Mouse (Mus musculus): ENCODE results near the gene 1700086D15Rik. TPM values are rescaled to one million over a fixed set of nuclear protein-coding genes. Genes with fewer than 3 reads are reported as not detected.
A peak's percentile ranks its signal among the peaks of the same experiment; 100 is the strongest.

Gene 1700086D15Rik
- polyA plus RNA-seq, 2 experiments, result 0.16 TPM; not detected in 1

DNA sequence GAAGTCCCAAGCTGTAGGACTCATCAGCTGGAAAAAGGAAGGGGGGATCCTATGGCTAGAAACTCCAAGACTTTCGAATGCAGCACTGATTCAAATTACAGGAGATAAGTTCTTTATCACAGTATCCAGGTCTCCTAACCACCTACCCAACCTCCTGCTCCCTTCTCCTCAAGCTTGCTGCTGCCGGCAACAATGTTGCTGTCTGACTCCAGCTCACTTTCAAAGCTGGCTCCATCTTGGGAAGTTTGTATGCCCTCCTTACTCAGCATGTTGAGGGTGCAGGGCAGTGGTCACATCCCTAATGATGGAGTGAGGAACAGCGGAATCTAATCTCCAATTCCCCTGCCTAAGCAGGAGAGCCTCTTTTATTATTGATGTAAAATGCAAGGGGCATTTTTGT, 38.3 kb upstream of the 1700086D15Rik start:
- WGBS, result 87% methylated on average over 3 of the region's 3 CpGs
- ATAC-seq (ENCODE audit: low FRiP score, low read depth) (no peak), DNase-seq (ENCODE audit: low spot score) (no peak)
- Histone ChIP-seq H3K36me3 (ENCODE audit: control insufficient read depth, insufficient read depth, low read length) (no peaks in the 10 kb centered on the region), H3K4me1 (ENCODE audit: control insufficient read depth, insufficient read depth, low read length) (no peaks in the 10 kb centered on the region), H3K4me2 (replicated peaks; ENCODE audit: low read depth, low read length, severe bottlenecking) (no peak overlapping the region), H3K27ac (replicated peaks; ENCODE audit: low read depth, low read length) (no peak overlapping the region), H3K27me3 (ENCODE audit: control insufficient read depth, insufficient read depth, low read length) (no peaks in the 10 kb centered on the region), H3K4me3 (replicated peaks; ENCODE audit: low read length) (no peak overlapping the region), H3K9ac (ENCODE audit: low read depth, low read length, severe bottlenecking) (no peak overlapping the region), H3K9me3 (ENCODE audit: control insufficient read depth, low read length) (no peaks in the 10 kb centered on the region)
- TF ChIP-seq POLR2A (IDR thresholded peaks at IDR 0.05; ENCODE audit: borderline replicate concordance, extremely low read depth, insufficient read depth, insufficient read length), result no peak

DNA sequence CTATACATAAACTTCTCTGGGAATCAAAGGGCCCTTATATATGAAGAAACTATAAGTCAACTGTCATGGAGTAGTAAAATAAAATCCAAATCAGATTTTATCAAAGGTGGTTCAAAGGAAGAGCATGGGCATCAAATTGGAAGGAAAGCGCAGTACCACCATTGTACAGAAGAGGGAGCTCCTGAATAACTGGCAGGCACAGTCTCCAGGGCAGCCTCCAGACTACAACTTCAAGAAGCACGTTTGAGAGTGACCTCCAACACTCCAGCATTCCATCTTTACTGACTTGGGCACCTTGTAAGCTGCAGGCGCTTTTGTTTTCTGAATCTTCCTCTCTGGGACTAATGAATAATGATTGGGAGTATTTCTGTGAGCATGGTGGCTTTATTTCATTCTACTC, 37.6 kb upstream of the 1700086D15Rik start:
- no peak overlapping the region for H3K27ac ChIP-seq (replicated peaks; ENCODE audit: low read depth, low read length)
- no peak for TF ChIP-seq POLR2A (IDR thresholded peaks at IDR 0.05; ENCODE audit: borderline replicate concordance, extremely low read depth, insufficient read depth, insufficient read length)
- no peak overlapping the region for H3K4me2 ChIP-seq (replicated peaks; ENCODE audit: low read depth, low read length, severe bottlenecking)
- no peak overlapping the region for H3K9ac ChIP-seq (ENCODE audit: low read depth, low read length, severe bottlenecking)
- no peaks in the 10 kb centered on the region for H3K36me3 ChIP-seq (ENCODE audit: control insufficient read depth, insufficient read depth, low read length)
- H3K9me3 ChIP-seq (ENCODE audit: control insufficient read depth, low read length), result no peaks in the 10 kb centered on the region
- DNase-seq (ENCODE audit: low spot score) (peak; percentile 78), ATAC-seq (ENCODE audit: low FRiP score, low read depth) (no peak)
- H3K27me3 ChIP-seq (ENCODE audit: control insufficient read depth, insufficient read depth, low read length), result no peaks in the 10 kb centered on the region
- H3K4me3 ChIP-seq (replicated peaks; ENCODE audit: low read length), result no peak overlapping the region
- WGBS, result 4% methylated on average over 3 of the region's 3 CpGs
- H3K4me1 ChIP-seq (ENCODE audit: control insufficient read depth, insufficient read depth, low read length), result no peaks in the 10 kb centered on the region

DNA sequence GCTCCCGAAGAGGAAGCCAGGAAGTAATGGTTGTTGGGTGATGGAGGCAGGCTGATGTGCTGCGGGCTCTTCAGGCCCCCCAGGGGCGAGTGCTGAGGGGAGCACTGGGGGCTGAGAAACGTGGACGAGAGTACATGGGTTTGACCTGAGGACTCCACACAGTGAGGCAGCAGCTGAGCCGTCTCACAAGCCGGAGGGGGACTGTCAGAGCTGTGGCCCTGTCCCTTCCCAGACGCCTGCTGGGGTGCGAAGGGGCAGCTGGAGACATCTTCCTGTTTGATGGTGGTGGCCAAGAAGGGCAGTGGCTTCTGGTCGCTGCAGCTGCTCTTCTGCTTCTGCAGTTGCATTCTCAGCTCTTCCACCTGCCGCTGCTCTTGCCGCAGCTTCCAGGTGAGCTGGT, 27.3 kb upstream of the 1700086D15Rik start:
- Histone ChIP-seq H3K27ac (replicated peaks; ENCODE audit: low read depth, low read length) (no peak overlapping the region), H3K4me1 (ENCODE audit: control insufficient read depth, insufficient read depth, low read length) (no peaks in the 10 kb centered on the region), H3K36me3 (ENCODE audit: control insufficient read depth, insufficient read depth, low read length) (no peaks in the 10 kb centered on the region), H3K27me3 (ENCODE audit: control insufficient read depth, insufficient read depth, low read length) (no peaks in the 10 kb centered on the region), H3K9ac (ENCODE audit: low read depth, low read length, severe bottlenecking) (no peak overlapping the region), H3K4me2 (replicated peaks; ENCODE audit: low read depth, low read length, severe bottlenecking) (no peak overlapping the region), H3K9me3 (ENCODE audit: control insufficient read depth, low read length) (no peaks in the 10 kb centered on the region), H3K4me3 (replicated peaks; ENCODE audit: low read length) (no peak overlapping the region)
- no peak for ATAC-seq (ENCODE audit: low FRiP score, low read depth)
- no peak for TF ChIP-seq POLR2A (IDR thresholded peaks at IDR 0.05; ENCODE audit: borderline replicate concordance, extremely low read depth, insufficient read depth, insufficient read length)
- no peak for DNase-seq (ENCODE audit: low spot score)
- 77% methylated on average over 11 of the region's 12 CpGs for WGBS

DNA sequence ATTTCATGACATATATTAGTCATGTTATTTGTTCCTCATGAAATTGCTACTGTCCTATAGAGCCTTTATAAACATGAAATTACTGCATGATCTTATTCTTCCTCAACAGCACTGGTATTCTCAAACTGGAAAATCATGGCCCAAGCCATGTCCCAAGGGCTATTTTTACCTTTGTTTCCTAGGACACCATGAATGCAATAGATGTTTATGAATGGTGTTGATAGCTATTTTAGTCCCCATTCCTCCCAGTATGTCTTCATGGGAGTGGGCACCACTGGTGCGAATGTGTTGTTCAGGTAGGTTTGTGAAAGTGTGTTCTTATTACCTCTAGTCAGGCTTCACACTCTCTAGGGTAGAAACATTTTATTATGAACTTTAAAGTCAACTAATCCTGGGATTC, 25.4 kb upstream of the 1700086D15Rik start:
- Histone ChIP-seq H3K9ac (ENCODE audit: low read depth, low read length, severe bottlenecking) (no peak overlapping the region), H3K4me3 (replicated peaks; ENCODE audit: low read length) (no peak overlapping the region), H3K4me1 (ENCODE audit: control insufficient read depth, insufficient read depth, low read length) (no peaks in the 10 kb centered on the region), H3K36me3 (ENCODE audit: control insufficient read depth, insufficient read depth, low read length) (no peaks in the 10 kb centered on the region), H3K4me2 (replicated peaks; ENCODE audit: low read depth, low read length, severe bottlenecking) (no peak overlapping the region), H3K27ac (replicated peaks; ENCODE audit: low read depth, low read length) (no peak overlapping the region), H3K27me3 (ENCODE audit: control insufficient read depth, insufficient read depth, low read length) (no peaks in the 10 kb centered on the region), H3K9me3 (ENCODE audit: control insufficient read depth, low read length) (no peaks in the 10 kb centered on the region)
- TF ChIP-seq POLR2A (IDR thresholded peaks at IDR 0.05; ENCODE audit: borderline replicate concordance, extremely low read depth, insufficient read depth, insufficient read length), result no peak
- DNase-seq (ENCODE audit: low spot score), result no peak
- 93% methylated on average over 1 of the region's 1 CpGs for WGBS
- ATAC-seq (ENCODE audit: low FRiP score, low read depth), result no peak

DNA sequence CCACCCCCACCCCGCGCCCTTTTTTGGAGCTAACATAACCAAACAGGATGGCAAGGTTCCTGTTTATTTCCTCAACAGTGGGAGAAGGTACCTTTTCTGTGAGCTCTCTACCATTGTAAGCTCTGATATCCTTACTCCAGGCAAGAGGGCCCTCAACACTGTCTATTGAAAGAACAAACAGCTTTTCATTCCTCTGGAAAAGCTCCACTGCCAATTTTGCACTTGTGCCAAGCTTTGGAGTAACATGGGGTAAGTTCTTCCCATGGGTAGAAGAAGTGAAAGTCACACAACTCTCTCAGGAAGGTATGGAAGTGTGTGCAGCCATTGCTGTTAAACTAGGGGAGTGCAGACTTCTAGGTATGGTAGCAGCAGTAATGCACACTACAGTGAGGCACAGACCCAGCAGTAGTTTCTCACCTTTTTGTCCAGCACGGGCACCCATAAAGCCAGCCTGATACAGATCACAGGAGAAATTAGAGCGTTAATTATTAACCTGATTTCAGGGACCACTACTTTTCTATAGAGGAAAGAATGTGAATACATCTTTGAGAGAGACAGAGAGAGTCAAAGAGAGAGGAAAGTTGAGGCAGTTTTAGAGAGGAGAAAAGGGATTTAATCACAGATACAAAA, 10.5 kb upstream of the 1700086D15Rik start:
- H3K4me3 ChIP-seq (replicated peaks; ENCODE audit: low read length), result no peak overlapping the region
- WGBS, result 89% methylated on average over 4 of the region's 4 CpGs
- H3K4me2 ChIP-seq (replicated peaks; ENCODE audit: low read depth, low read length, severe bottlenecking), result no peak overlapping the region
- H3K27me3 ChIP-seq (ENCODE audit: control insufficient read depth, insufficient read depth, low read length), result no peaks in the 10 kb centered on the region
- no peaks in the 10 kb centered on the region for H3K4me1 ChIP-seq (ENCODE audit: control insufficient read depth, insufficient read depth, low read length)
- no peak for DNase-seq (ENCODE audit: low spot score)
- no peaks in the 10 kb centered on the region for H3K9me3 ChIP-seq (ENCODE audit: control insufficient read depth, low read length)
- no peak overlapping the region for H3K9ac ChIP-seq (ENCODE audit: low read depth, low read length, severe bottlenecking)
- H3K27ac ChIP-seq (replicated peaks; ENCODE audit: low read depth, low read length), result no peak overlapping the region
- TF ChIP-seq POLR2A (IDR thresholded peaks at IDR 0.05; ENCODE audit: borderline replicate concordance, extremely low read depth, insufficient read depth, insufficient read length), result no peak
- H3K36me3 ChIP-seq (ENCODE audit: control insufficient read depth, insufficient read depth, low read length), result no peaks in the 10 kb centered on the region
- ATAC-seq (ENCODE audit: low FRiP score, low read depth), result no peak

DNA sequence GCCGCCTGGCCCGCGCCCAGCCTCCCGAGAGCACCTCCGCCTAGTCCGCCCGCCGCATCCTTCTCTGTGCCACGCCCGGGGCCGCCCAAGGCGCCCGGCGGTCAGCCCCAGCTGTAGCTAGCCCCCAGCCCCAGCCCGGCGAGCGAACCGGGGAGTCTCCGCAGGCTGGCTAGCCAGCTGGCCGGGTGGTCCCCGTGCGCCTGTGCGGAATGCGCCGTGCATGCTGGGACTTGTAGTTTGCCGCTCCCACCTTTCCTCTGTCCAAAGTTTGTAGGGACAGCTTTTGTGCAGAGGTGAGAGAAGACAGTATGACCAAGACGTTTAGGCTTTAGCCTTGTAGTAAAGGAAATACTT, 3.1 kb upstream of the 1700086D15Rik start, which contains the start of gene Arhgap44:
Gene Arhgap44, minus strand, starts transcription at position 195 of the 354 bp plus-strand sequence.
- ATAC-seq (ENCODE audit: low FRiP score, low read depth), result peak; percentile 90
- Histone ChIP-seq H3K4me1 (ENCODE audit: control insufficient read depth, insufficient read depth, low read length) (no peaks in the 10 kb centered on the region), H3K27me3 (ENCODE audit: control insufficient read depth, insufficient read depth, low read length) (no peaks in the 10 kb centered on the region), H3K36me3 (ENCODE audit: control insufficient read depth, insufficient read depth, low read length) (no peaks in the 10 kb centered on the region), H3K4me2 (replicated peaks; ENCODE audit: low read depth, low read length, severe bottlenecking) (peak within 1 kb of the TSS; percentile 92), H3K9ac (ENCODE audit: low read depth, low read length, severe bottlenecking) (peak within 1 kb of the TSS; percentile 80), H3K9me3 (ENCODE audit: control insufficient read depth, low read length) (no peaks in the 10 kb centered on the region), H3K4me3 (replicated peaks; ENCODE audit: low read length) (peak within 1 kb of the TSS; percentile 79), H3K27ac (replicated peaks; ENCODE audit: low read depth, low read length) (no peak within 1 kb of the TSS)
- 0 out of 2 replicates have a peak, but pooled peaks have one; percentile 31 for TF ChIP-seq POLR2A (IDR thresholded peaks at IDR 0.05; ENCODE audit: borderline replicate concordance, extremely low read depth, insufficient read depth, insufficient read length)
- peak; percentile 50 for DNase-seq (ENCODE audit: low spot score)
- WGBS, result under 1% methylated on average over 13 of the region's 27 CpGs
